ENCODE assay signal across 8 mouse cellular contexts in genomic region chr12:108178331-108179245, GRCm38 (mm10). TPM values are rescaled to one million over a fixed set of nuclear protein-coding genes. Genes with fewer than 3 reads are reported as not detected.
DNase-seq lines count a peak whose midpoint lies in the region; ATAC-seq and TF ChIP-seq lines count a peak whose summit lies in the region.

No protein-coding gene starts in this region.

- DNase-seq in gastrocnemius, adult 18-20 months (ENCODE audit: low spot score): peak; percentile 38
- DNase-seq in gastrocnemius, postnatal 25 days: no peak
- DNase-seq in cerebellum, postnatal 14 days: peak; percentile 73 to 74
- peak; percentile 80 for DNase-seq in gastrocnemius, adult 2 months
- DNase-seq in left cerebral cortex, postnatal 36 days (ENCODE audit: low spot score in 2 of 2): peak; percentile 76 to 78
- DNase-seq in mesoderm, embryonic 11.5 days (ENCODE audit: low read depth, low spot score): peak; percentile 28
- DNase-seq in spleen, adult 12 weeks (ENCODE audit: low spot score): peak; percentile 67

- intact Hi-C loops in gastrocnemius, adult 2 months (cut with DNase I): no loop called here
- intact Hi-C loops in left cerebral cortex, postnatal 36 days (cut with DNase I): no loop called here

- peak; percentile 7; the same call in 1 of the 2 replicates for TF ChIP-seq CTCF in gastrocnemius, adult 2 months (IDR thresholded peaks at IDR 0.05)

- peak overlapping the region; percentile 98 for H3K27ac ChIP-seq in gastrocnemius, adult 2 months

- H3K4me3 ChIP-seq in gastrocnemius, adult 2 months: peak overlapping the region; percentile 84

- ATAC-seq in inflammation-experienced regulatory T-cells, adult 6 months: peak; percentile 24

RNA-seq across cellular contexts. Expression of gene Setd3, which starts 0.5 kb away (rescaled TPM):
- total RNA-seq in gastrocnemius, adult 18-20 months (2021): 100 to 1,000 TPM; 106 to 113 TPM
- 10 to 100 TPM; 79.3 to 80.6 TPM for total RNA-seq in gastrocnemius, postnatal 25 days (2021)
- 100 to 1,000 TPM; 100 to 106 TPM for total RNA-seq in gastrocnemius, adult 2 months (2021)
- polyA plus RNA-seq in inflammation-experienced regulatory T-cells, adult 6 months (2017; shearing (Covaris generic)): 10 to 100 TPM; 27.7 to 33.1 (median 32.1) TPM
- 100 to 1,000 TPM; 164 to 165 TPM for total RNA-seq in left cerebral cortex, postnatal 36 days (2021)

RNA-seq across cellular contexts. Expression of gene Ccnk, which starts 0.8 kb away (rescaled TPM):
- total RNA-seq in gastrocnemius, adult 18-20 months (2021): 100 to 1,000 TPM; 127 to 147 TPM
- total RNA-seq in gastrocnemius, postnatal 25 days (2021): 10 to 100 TPM; 61.6 to 71.1 TPM
- 100 to 1,000 TPM in 1 of 2 experiments, 10 to 100 TPM in 1; 92.4 to 148 TPM for total RNA-seq in gastrocnemius, adult 2 months (2021)
- polyA plus RNA-seq in inflammation-experienced regulatory T-cells, adult 6 months (2017; shearing (Covaris generic)): 1 to 10 TPM; 3.9 to 6.3 (median 5.2) TPM
- total RNA-seq in left cerebral cortex, postnatal 36 days (2021): 10 to 100 TPM; 23.4 to 29.1 TPM
